20 mouse cellular contexts compared by ENCODE assay signal in genomic region chr10:86074134-86074533, GRCm38 (mm10).
"Had no signal": no experiment of that assay in that cellular context is flagged by ENCODE, and none has a peak within 500 bp of the region (broad histone marks: within the 10 kb centered on the region; RNA-seq: fewer than 3 reads in every experiment).

No protein-coding gene starts in this region.

- DNase-seq: kidney, adult 8-10 months; layer of hippocampus, postnatal 36 days; left cerebral cortex, postnatal 4 days; liver; liver, postnatal 0 days; lung, embryonic 14.5 days; retina, postnatal 1 day; thymus, adult 18-20 months; thymus, postnatal 36 days had no signal

- H3K27me3 ChIP-seq: limb, embryonic 13.5 days; midbrain, embryonic 12.5 days; midbrain, embryonic 15.5 days; neural tube, embryonic 12.5 days; neural tube, embryonic 15.5 days had no signal

- H3K9me3 ChIP-seq: neural tube, embryonic 12.5 days; neural tube, embryonic 15.5 days had no signal

- ATAC-seq: intestine, postnatal 0 days; liver, postnatal 0 days; lung, postnatal 0 days; midbrain, embryonic 15.5 days had no signal

- H3K36me3 ChIP-seq: limb, embryonic 13.5 days; midbrain, embryonic 15.5 days; neural tube, embryonic 12.5 days had no signal

- H3K4me3 ChIP-seq: left cerebral cortex, adult 2 months; limb, embryonic 13.5 days; midbrain, embryonic 12.5 days; midbrain, embryonic 15.5 days; neural tube, embryonic 12.5 days; neural tube, embryonic 15.5 days had no signal

- H3K4me2 ChIP-seq: limb, embryonic 13.5 days; lung, embryonic 14.5 days; midbrain, embryonic 12.5 days; midbrain, embryonic 15.5 days; neural tube, embryonic 12.5 days; neural tube, embryonic 15.5 days had no signal

- H3K4me1 ChIP-seq: neural tube, embryonic 15.5 days had no signal

- H3K27ac ChIP-seq: kidney, postnatal 0 days; left cerebral cortex, adult 2 months; limb, embryonic 13.5 days; liver, embryonic 14.5 days; macrophage; midbrain, embryonic 12.5 days; midbrain, embryonic 15.5 days; neural tube, embryonic 12.5 days; neural tube, embryonic 15.5 days had no signal

- H3K9ac ChIP-seq: limb, embryonic 13.5 days; liver, embryonic 14.5 days; liver, postnatal 0 days; lung, embryonic 14.5 days; midbrain, embryonic 12.5 days; midbrain, embryonic 15.5 days; neural tube, embryonic 12.5 days; neural tube, embryonic 15.5 days had no signal
